Mouse (Mus musculus) small intestine, adult 2 months (tissue): ENCODE data around the gene Mcur1. TPM values are rescaled to one million over a fixed set of nuclear protein-coding genes. Genes with fewer than 3 reads are reported as not detected.

Experiments used
- H3K27ac ChIP-seq: fragments of 200-500 bp; 2 replicates; pipeline ENCODE4 v1.5.1; 2012; ENCODE audit warnings: low read depth, low read length, control low read depth, inconsistent platforms; ENCODE audit not compliant: insufficient read depth
- H3K27me3 ChIP-seq: fragments of 200-500 bp; 2 replicates; pipeline ENCODE4 v1.6.1; 2012; ENCODE audit warnings: mild to moderate bottlenecking, moderate library complexity, low read length, inconsistent platforms; ENCODE audit not compliant: control insufficient read depth, insufficient read depth
- H3K36me3 ChIP-seq: fragments of 200-500 bp; 2 replicates; pipeline ENCODE4 v1.6.1; 2012; ENCODE audit warnings: mild to moderate bottlenecking, low read length, control low read depth, inconsistent platforms; ENCODE audit not compliant: control insufficient read depth, insufficient read depth
- H3K4me1 ChIP-seq: fragments of 200-500 bp; 2 replicates; pipeline ENCODE4 v1.6.1; 2012; ENCODE audit warnings: low read length, inconsistent platforms, mixed read lengths; ENCODE audit not compliant: control insufficient read depth, insufficient read depth, insufficient read length
- H3K4me3 ChIP-seq: fragments of 200-500 bp; 2 replicates; pipeline ENCODE4 v1.5.1; 2012; ENCODE audit warnings: low read depth, mild to moderate bottlenecking, control low read depth, inconsistent platforms, low read length, moderate library complexity
- CTCF ChIP-seq: fragments of 200-500 bp; IDR thresholded peaks from 2 replicates; pipeline ENCODE4 v1.5.1; 2012; ENCODE audit warnings: low read depth, mild to moderate bottlenecking, control low read depth, inconsistent platforms, low read length, moderate library complexity, mixed read lengths; ENCODE audit not compliant: insufficient replicate concordance, insufficient read length; ENCODE audit errors: extremely low read depth
- POLR2A ChIP-seq: fragments of 200-500 bp; IDR thresholded peaks from 2 replicates; pipeline ENCODE4 v1.6.1; 2012; ENCODE audit warnings: low read depth, mild to moderate bottlenecking, control low read depth, inconsistent platforms, low read length, moderate library complexity
- WGBS: fragments of 180-500 bp; shearing (Covaris S2); methylation state at CpG from one replicate; pipeline ENCODE4 v1.1.7; 2018; 5-methylcytosine and 5-hydroxymethylcytosine counted together
- polyA plus RNA-seq: library from polyadenylated mRNA; depleted of rRNA; stranded (reverse); fragments of >200 nt; gene quantifications from 2 replicates; pipeline ENCODE4 v1.2.3, GENCODE M21; 2012

Mcur1 gene
- polyA plus RNA-seq, 1 experiment, result 42.0 TPM

GRCm38 (mm10) chr13:43500483-43500850, 59.5 kb downstream of the Mcur1 start:
- H3K36me3 ChIP-seq, result no peaks in the 10 kb centered on the region
- peaks cover 3% of the 10 kb centered on the region for H3K4me1 ChIP-seq
- no peak overlapping the region for H3K4me3 ChIP-seq
- WGBS, result 88% methylated on average over 4 of the region's 4 CpGs
- TF ChIP-seq POLR2A (no peak), CTCF (no peak)
- H3K27me3 ChIP-seq, result no peaks in the 10 kb centered on the region
- H3K27ac ChIP-seq, result no peak overlapping the region

- 64% methylated on average over 7 of the region's 7 CpGs for WGBS
- Histone ChIP-seq H3K27ac (no peak overlapping the region), H3K4me1 (peaks cover 3% of the 10 kb centered on the region), H3K36me3 (no peaks in the 10 kb centered on the region), H3K4me3 (no peak overlapping the region), H3K27me3 (no peaks in the 10 kb centered on the region)
- no peak for TF ChIP-seq CTCF
- no peak for TF ChIP-seq POLR2A
These were observed 60.1 kb downstream of the Mcur1 start for GRCm38 (mm10) chr13:43499731-43500482.

- Histone ChIP-seq H3K27me3 (no peaks in the 10 kb centered on the region), H3K4me3 (no peak overlapping the region), H3K27ac (no peak overlapping the region), H3K4me1 (peaks cover 3% of the 10 kb centered on the region), H3K36me3 (no peaks in the 10 kb centered on the region)
- 69% methylated on average over 14 of the region's 14 CpGs for WGBS
- TF ChIP-seq CTCF (no peak), POLR2A (no peak)
These were observed 61.1 kb downstream of the Mcur1 start for GRCm38 (mm10) chr13:43498849-43499248.

GRCm38 (mm10) chr13:43497769-43498168, 62.2 kb downstream of the Mcur1 start:
- H3K4me1 ChIP-seq, result no peaks in the 10 kb centered on the region; the same call in 1 of the 2 replicates
- H3K27ac ChIP-seq, result no peak overlapping the region
- H3K4me3 ChIP-seq, result no peak overlapping the region
- H3K36me3 ChIP-seq, result no peaks in the 10 kb centered on the region
- peak; percentile 22; the same call in 1 of the 2 replicates for TF ChIP-seq CTCF
- no peak for TF ChIP-seq POLR2A
- WGBS, result 97% methylated on average over 3 of the region's 3 CpGs
- no peaks in the 10 kb centered on the region for H3K27me3 ChIP-seq

GRCm38 (mm10) chr13:43496660-43497059, 63.3 kb downstream of the Mcur1 start:
- TF ChIP-seq POLR2A, result no peak
- no peak for TF ChIP-seq CTCF
- H3K4me3 ChIP-seq, result no peak overlapping the region
- WGBS, result 26% methylated on average over 2 of the region's 2 CpGs

GRCm38 (mm10) chr13:43495645-43496044, 64.3 kb downstream of the Mcur1 start:
- Histone ChIP-seq H3K27ac (no peak overlapping the region), H3K36me3 (no peaks in the 10 kb centered on the region), H3K27me3 (no peaks in the 10 kb centered on the region), H3K4me3 (no peak overlapping the region), H3K4me1 (no peaks in the 10 kb centered on the region)
- WGBS, result 88% methylated on average over 7 of the region's 7 CpGs
- TF ChIP-seq POLR2A (no peak), CTCF (no peak)

More at GRCm38 (mm10) chr13:43496660-43497059, 63.3 kb downstream of the Mcur1 start:
- Histone ChIP-seq H3K27me3 (no peaks in the 10 kb centered on the region), H3K4me1 (no peaks in the 10 kb centered on the region), H3K36me3 (no peaks in the 10 kb centered on the region), H3K27ac (no peak overlapping the region)

GRCm38 (mm10) chr13:43493725-43494124, 66.3 kb downstream of the Mcur1 start:
- 87% methylated on average over 7 of the region's 7 CpGs for WGBS
- Histone ChIP-seq H3K27me3 (no peaks in the 10 kb centered on the region), H3K27ac (no peak overlapping the region), H3K4me1 (no peaks in the 10 kb centered on the region), H3K4me3 (no peak overlapping the region), H3K36me3 (no peaks in the 10 kb centered on the region)
- TF ChIP-seq CTCF, result no peak
- no peak for TF ChIP-seq POLR2A
